Mouse (Mus musculus) neural tube, embryonic 10.5 days (tissue): ENCODE data around the gene Mrps14.

Experiments used
- DNase-seq: peaks from one replicate; pipeline ENCODE4 v3.0.0-alpha.2; 2017; ENCODE audit warnings: low spot score; ENCODE audit errors: extremely low spot score

Mrps14 gene

DNA sequence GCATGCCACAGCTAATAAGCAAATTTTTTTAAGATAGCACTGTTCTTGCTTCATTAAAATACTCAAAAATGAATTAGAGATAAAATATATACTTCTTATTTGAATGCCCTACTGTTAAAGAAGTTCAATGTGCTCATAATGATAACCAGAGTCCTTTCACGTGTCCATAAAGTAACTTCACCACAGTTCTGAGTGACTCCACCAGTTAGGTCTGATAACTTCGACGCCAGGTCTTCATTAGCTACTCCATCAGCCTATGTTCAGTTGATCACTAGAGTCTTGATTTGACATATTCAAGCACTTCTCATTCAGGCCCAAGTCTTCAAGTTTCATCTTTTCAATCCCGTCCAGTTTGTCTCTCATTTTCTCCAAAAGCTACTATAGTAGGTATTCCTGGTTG, 32.2 kb downstream of the Mrps14 start:
- DNase-seq = no peak

DNA sequence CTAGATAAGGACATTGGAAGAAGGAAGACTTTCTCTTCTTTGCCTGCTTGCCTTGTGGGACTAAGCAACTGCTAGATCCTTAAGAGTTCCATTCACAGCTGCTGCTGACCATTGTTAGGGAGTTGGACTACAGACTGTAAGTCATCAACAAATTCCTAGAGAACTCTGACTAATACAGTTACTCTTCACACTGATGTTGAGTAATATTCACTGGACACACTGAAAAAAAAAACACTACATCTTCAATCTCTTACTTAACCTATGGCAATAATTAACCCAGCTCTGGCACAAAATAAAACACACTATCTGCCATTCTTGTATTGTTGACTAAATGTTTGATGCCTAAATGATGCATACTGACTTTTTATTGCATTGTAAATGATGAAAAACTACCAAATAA, 32.8 kb downstream of the Mrps14 start:
- no peak for DNase-seq

DNA sequence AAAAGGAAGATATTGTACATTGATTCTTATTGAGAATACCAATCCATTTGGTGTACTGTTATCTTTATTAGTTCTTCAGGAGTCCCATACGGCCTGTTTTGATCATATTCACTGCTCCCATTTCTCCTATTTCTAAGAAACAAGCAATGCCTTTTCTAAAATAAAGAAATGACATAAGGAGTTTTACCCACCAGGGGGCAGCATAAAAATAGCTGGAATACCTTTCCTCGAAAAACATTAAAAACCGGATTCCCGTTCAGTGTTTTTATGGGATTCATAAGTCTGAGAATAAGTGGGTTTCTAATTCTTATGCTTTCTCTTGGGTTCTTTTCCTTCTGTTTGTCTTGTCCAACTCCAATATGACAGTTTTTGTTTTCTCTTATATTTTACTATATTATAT, 36.0 kb downstream of the Mrps14 start:
- no peak for DNase-seq

DNA sequence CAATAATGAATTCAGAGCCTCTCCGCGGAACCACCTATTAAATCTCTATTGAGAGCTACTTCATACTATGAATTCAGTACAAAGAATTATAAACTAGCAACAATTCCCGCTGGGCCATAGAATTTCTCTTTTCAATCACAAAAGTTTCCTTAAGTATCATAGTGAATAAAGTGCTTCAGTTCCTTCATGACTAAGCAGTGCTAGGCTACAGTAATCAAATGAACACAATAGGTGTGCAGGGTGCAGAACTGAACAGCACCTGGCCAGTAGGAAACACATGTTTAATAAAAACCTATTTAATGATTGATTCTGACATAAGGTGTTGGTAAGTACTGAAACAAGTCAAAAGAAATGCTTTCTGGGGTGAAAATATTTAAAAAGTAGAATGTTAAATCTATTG, 37.1 kb downstream of the Mrps14 start:
- no peak for DNase-seq

DNA sequence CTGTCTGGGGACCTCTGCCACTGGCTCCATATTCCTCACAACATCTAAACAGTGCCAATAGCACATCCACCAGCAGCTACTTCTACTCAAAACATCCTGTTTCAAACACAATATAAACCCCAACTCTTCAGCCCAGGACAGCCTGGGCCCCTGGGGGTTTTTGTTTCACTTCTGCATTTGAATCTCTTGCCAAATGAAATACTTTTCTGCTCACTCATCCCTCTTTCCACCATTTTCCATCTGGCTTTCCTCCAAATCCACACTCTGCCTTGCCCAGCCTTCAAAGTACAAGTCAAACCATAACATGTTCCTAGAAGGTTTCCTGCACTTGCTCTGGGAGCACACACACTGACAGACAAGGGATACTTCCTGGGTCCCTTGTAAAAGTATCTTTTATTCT, 38.9 kb downstream of the Mrps14 start:
- no peak for DNase-seq

DNA sequence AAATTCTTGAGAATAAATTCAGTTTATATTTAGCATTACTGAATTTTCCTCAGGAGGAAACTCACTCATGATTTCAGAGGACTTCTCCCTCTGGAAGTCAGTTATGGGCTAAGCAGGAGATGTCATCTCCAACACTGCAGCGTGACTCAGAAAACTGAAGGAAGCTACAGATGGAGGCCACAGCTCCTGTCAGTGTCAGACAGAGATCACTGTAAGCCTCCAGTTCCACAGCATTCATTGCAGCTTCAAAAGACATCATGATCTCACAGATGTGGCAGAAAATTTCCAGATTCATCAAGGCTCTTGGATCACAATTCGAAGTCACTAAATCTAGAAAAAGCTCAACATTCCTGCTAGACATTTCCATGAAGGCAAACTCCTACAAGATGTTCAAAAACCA, 43.0 kb downstream of the Mrps14 start:
- DNase-seq = no peak

DNA sequence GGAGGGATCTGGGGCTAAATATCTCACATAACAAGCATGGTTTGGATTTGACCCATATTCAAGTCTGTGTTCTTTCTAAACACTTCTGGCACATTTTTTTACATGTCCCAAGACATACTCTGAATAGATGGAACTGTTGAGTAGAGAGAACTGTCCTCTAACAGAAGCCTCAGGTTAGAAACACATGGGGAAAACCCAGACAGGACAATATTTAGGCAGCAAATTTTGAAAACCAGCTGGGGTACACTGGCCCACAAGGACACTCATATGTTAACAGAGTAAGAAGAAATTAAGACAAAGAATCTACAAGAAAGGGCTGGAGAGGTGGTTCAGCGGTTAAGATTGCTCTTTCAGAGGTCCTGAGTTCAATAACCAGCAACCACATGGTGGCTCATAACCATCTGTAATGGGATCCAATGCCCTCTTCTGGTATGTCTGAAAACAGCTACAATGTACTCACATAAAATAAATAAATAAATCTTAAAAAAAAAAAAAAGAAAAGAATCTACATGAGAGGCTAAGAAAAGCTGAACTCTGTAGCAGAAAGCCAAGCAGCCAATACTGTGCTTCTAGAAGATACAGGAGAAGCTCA, 43.9 kb downstream of the Mrps14 start:
- no peak for DNase-seq

DNA sequence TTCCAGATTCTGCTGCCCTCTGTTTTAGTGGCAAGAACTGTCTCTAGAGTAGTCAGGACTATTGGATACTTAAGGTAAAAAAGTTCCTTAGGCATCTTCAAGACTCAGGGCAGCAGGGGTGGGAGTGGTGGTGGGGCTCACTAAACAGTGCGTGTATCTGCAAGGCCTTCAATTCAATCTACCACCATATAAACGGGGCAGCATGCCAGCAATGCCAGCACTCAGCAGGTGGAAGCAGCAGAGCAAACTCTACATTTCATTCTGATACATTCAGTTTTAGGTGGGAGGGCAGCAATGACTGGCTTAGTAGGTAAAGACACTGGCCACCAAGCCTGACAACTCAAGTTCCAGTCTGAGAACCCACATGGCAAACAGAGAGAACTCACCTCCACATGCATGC, 45.1 kb downstream of the Mrps14 start:
- DNase-seq = no peak

DNA sequence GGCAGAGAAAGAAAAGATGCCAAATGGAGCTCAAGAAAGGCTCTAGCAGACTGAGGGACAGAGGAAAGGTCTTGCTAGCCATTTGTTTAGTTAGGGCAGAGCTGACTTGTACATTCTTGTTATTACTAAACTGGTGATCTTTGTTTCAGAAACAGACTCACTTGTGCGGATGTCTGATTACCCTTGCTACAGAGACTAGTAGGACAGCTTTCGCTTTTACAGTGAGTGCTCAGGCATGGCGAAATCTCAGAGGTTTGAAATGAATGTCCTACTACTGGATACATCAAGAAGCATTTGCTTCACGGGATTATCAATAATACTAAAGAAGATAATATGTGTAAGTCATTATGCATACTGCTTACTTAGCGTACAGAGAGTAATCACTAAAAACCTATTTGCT, 49.7 kb downstream of the Mrps14 start:
- DNase-seq = no peak

DNA sequence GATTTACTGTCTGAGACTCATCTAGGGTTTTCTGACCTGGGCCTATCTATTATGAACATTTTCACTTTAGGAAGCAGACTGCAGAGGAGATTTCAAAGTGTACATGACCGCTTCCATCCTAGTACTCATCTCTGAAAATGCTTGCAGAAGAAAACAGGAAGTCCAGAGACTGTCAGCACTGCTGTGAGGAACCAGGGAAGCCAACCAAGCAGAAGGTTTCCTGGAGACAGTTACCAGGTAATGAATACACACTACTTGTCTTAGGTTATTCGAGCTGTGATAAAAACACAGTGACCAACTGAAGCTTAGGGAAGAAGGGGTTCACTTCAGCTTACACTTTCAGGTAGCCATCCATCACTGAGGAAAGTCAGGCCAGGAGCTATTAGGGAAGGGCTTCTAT, 50.9 kb downstream of the Mrps14 start:
- DNase-seq = no peak

DNA sequence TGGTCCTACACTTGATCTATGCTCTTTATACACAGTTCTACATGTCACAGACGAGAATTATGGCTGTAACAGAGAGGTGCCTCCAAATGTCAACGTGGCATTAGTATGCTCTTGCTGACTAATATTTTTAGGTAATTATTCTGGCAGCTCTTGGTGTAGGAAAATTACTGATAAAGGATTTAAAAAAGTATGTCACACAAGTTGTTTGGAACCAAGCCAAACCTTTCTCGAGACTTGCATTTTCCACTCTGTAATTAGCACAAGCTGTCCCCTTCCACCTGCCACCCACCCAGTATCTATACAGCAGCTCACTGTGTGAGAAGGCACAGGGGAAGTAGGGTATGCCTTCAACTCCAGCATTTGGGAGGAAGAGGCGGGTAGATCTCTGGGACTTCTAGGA, 51.8 kb downstream of the Mrps14 start:
- no peak for DNase-seq

DNA sequence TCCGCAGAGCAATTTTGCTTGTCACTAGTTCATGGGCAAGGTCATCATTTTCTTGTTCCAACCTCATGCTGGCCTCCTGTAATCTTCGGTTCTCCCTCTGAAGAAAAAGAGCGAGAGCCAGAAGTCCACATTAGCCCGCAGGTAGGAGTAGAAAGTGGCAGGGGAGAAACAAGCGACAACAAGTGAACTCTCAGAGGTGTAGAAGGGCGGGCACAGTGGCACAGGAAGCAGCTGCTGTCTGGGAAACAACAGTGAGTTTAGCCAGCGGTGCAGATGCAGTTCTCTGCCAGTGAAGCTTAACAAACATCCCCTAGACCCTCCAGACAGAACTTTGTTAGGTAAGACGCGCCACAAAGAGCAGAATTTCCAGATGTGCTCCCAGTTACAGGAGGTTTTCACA, 52.5 kb downstream of the Mrps14 start:
- DNase-seq = no peak

DNA sequence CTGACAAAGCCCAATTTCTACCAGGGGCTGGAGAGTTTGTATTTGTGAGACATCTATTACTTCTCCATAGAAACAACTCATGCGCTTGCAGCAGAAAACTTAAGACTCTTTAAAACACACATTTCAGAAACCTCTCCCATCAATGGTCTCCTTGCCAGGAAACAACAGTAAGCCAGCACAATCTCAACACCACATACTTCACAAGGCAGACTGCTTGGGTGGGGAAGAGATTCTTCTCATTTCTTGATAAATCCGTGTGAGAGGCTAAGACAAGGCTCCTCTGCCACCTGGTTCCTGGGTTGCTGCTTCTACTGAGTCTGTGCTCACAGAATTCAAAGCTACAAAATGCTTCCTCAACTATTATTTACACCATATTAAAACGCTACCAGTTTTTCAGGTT, 54.8 kb downstream of the Mrps14 start:
- DNase-seq = no peak

DNA sequence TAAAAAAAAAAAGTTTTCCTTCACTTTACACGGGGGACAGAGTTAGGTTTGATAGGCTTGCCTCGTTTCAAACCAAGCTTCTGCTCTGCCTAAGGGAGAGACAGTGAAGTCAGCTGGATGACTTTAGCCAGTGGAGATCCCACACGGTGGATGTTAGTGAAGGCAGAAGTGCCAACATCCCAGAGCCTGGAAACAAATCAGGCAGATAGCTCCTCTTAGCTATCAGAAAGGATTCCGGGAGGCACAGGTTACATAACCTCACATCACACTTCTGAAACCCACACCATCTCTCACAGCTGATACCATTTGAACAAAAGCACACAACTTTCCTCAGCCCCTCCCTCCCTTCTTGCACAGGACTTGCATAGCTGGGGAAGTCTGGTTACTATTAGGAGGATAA, 55.8 kb downstream of the Mrps14 start:
- no peak for DNase-seq

DNA sequence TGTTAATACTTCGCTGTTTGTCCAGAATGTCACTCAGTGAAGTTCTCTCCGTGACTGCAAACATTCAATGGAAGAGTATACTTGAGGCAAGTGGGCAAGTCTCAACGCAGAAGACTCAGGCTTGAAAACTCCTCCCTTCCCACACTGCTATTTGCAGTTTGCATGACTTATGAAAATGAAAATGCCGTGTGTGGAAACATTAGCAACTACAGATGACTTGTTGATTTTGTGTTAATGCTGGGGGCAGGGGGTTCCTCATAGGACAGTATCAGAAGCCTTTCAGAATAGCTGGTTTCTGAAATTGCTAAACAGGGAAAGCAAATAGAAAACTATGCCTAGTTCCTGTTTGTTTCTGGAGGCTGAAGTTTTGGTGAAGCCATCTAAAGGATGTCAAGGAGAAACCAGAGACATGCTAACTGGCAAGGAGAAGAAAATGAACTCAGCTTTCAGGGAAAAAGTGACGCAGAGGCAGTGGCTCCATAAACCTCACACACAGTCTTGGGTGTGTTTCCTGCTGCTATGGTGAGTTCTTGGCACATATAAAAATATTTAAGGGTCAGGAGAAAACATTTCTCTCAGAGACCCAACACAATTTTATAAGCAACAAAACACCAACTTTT, 56.5 kb downstream of the Mrps14 start:
- no peak for DNase-seq
